Mouse (Mus musculus) heart, adult 18-20 months (tissue): ENCODE measurements around the gene Mtcl1. TPM values are rescaled to one million over a fixed set of nuclear protein-coding genes. Genes with fewer than 3 reads are reported as not detected.
"Not testable (repeated sequence)": the region's sequence is repeated elsewhere in the genome, so short reads cannot be mapped to it uniquely, and the experiment has no call there.

ENCODE experiments used
- DNase-seq, 2 experiments: peaks; one replicate each; pipeline ENCODE4 v3.0.0; 2021 to 2022; ENCODE audit warnings: mixed read lengths in 1 of 2
- total RNA-seq, 2 experiments: library from RNA; stranded (reverse); gene quantifications; 2 replicates each; pipeline ENCODE4 v1.2.3; 2021

Gene Mtcl1
- total RNA-seq, 2 experiments from 2014 or later, result 4.3 to 4.9 TPM

- DNase-seq, result no peak
Observed at GRCm38 (mm10) chr17:66447978-66448377, 1.6 kb downstream of the Mtcl1 start.

GRCm38 (mm10) chr17:66447007-66447312 lies 2.6 kb downstream of the Mtcl1 start:
- no peak for DNase-seq

GRCm38 (mm10) chr17:66446196-66447006 lies 3.1 kb downstream of the Mtcl1 start:
- no peak for DNase-seq

- no peak for DNase-seq
Observed at GRCm38 (mm10) chr17:66444059-66444700, 5.4 kb downstream of the Mtcl1 start.

GRCm38 (mm10) chr17:66439888-66440287 lies 9.7 kb downstream of the Mtcl1 start:
- DNase-seq, result no peak

- DNase-seq, result no peak
Observed at GRCm38 (mm10) chr17:66439051-66439753, 10.3 kb downstream of the Mtcl1 start.

GRCm38 (mm10) chr17:66438137-66438536 lies 11.4 kb downstream of the Mtcl1 start:
- no peak for DNase-seq

- DNase-seq, result no peak
Observed at GRCm38 (mm10) chr17:66436811-66437210, 12.7 kb downstream of the Mtcl1 start.

- no peak for DNase-seq
Observed at GRCm38 (mm10) chr17:66435982-66436381, 13.6 kb downstream of the Mtcl1 start.

- DNase-seq, result no peak
Observed at GRCm38 (mm10) chr17:66435007-66435406, 14.5 kb downstream of the Mtcl1 start.

GRCm38 (mm10) chr17:66434566-66434965 lies 15.0 kb downstream of the Mtcl1 start:
- DNase-seq, result no peak

- DNase-seq, result not testable (repeated sequence)
Observed at GRCm38 (mm10) chr17:66424601-66425000, 24.9 kb downstream of the Mtcl1 start.

GRCm38 (mm10) chr17:66419421-66419820 lies 30.1 kb downstream of the Mtcl1 start:
- DNase-seq, result no peak

GRCm38 (mm10) chr17:66417748-66418147 lies 31.8 kb downstream of the Mtcl1 start:
- no peak for DNase-seq

GRCm38 (mm10) chr17:66417329-66417728 lies 32.2 kb downstream of the Mtcl1 start:
- DNase-seq, result no peak

GRCm38 (mm10) chr17:66416841-66417313 lies 32.7 kb downstream of the Mtcl1 start:
- no peak for DNase-seq

GRCm38 (mm10) chr17:66416436-66416835 lies 33.1 kb downstream of the Mtcl1 start:
- DNase-seq, result no peak

- no peak for DNase-seq
Observed at GRCm38 (mm10) chr17:66414331-66414730, 35.2 kb downstream of the Mtcl1 start.

GRCm38 (mm10) chr17:66412155-66412970 lies 37.2 kb downstream of the Mtcl1 start:
- DNase-seq, result no peak

GRCm38 (mm10) chr17:66410884-66411426 lies 38.6 kb downstream of the Mtcl1 start:
- DNase-seq, result no peak

GRCm38 (mm10) chr17:66409070-66409605 lies 40.4 kb downstream of the Mtcl1 start:
- DNase-seq, result no peak

GRCm38 (mm10) chr17:66408400-66408799 lies 41.1 kb downstream of the Mtcl1 start:
- no peak for DNase-seq
